Mouse (Mus musculus): Measurements from ENCODE around the gene Rrp12. TPM values are rescaled to one million over a fixed set of nuclear protein-coding genes. Genes with fewer than 3 reads are reported as not detected.

Gene Rrp12
- polyA plus RNA-seq, 1 experiment from 2014 or later, result 19.6 TPM

- WGBS, result 79% methylated on average over 4 of the region's 4 CpGs
- no peaks in the 10 kb centered on the region for H3K36me3 ChIP-seq
These were observed 53.3 kb downstream of the Rrp12 start for GRCm38 (mm10) chr19:41842706-41843105.

GRCm38 (mm10) chr19:41842196-41842595 is 53.8 kb downstream of the Rrp12 start:
- no peak overlapping the region for H3K4me2 ChIP-seq (replicated peaks)
- 77% methylated on average over 4 of the region's 4 CpGs for WGBS
- H3K4me3 ChIP-seq, result no peak overlapping the region
- peaks cover 11% of the 10 kb centered on the region for H3K4me1 ChIP-seq
- H3K36me3 ChIP-seq, result no peaks in the 10 kb centered on the region
- no peak for ATAC-seq (ENCODE audit: low FRiP score, low read depth)
- H3K27ac ChIP-seq, result no peak overlapping the region
- H3K9ac ChIP-seq, result no peak overlapping the region
- H3K27me3 ChIP-seq, result peaks cover 43% of the 10 kb centered on the region
- H3K9me3 ChIP-seq, result no peaks in the 10 kb centered on the region

More at GRCm38 (mm10) chr19:41842706-41843105, 53.3 kb downstream of the Rrp12 start:
- ATAC-seq (ENCODE audit: low FRiP score, low read depth), result no peak
- H3K27me3 ChIP-seq, result peaks cover 41% of the 10 kb centered on the region
- no peak overlapping the region for H3K4me2 ChIP-seq (replicated peaks)
- no peak overlapping the region for H3K4me3 ChIP-seq
- H3K9ac ChIP-seq, result no peak overlapping the region
- no peak overlapping the region for H3K27ac ChIP-seq
- H3K9me3 ChIP-seq, result no peaks in the 10 kb centered on the region
- peaks cover 11% of the 10 kb centered on the region for H3K4me1 ChIP-seq

GRCm38 (mm10) chr19:41841105-41841750 is 54.7 kb downstream of the Rrp12 start:
- peaks cover 44% of the 10 kb centered on the region for H3K27me3 ChIP-seq

GRCm38 (mm10) chr19:41839685-41840084 is 56.3 kb downstream of the Rrp12 start:
- Histone ChIP-seq H3K4me3 (no peak overlapping the region), H3K36me3 (no peaks in the 10 kb centered on the region), H3K27ac (no peak overlapping the region), H3K9ac (no peak overlapping the region), H3K27me3 (peaks cover 39% of the 10 kb centered on the region), H3K4me2 (replicated peaks) (no peak overlapping the region), H3K9me3 (no peaks in the 10 kb centered on the region), H3K4me1 (0 out of 2 replicates have a peak, but pooled peaks cover 6% of the 10 kb centered on the region)
- no peak for ATAC-seq (ENCODE audit: low FRiP score, low read depth)
- 91% methylated on average over 3 of the region's 3 CpGs for WGBS

More at GRCm38 (mm10) chr19:41841105-41841750, 54.7 kb downstream of the Rrp12 start:
- WGBS, result 75% methylated on average over 7 of the region's 7 CpGs
- Histone ChIP-seq H3K36me3 (no peaks in the 10 kb centered on the region), H3K4me2 (replicated peaks) (no peak overlapping the region), H3K4me1 (peaks cover 3% of the 10 kb centered on the region), H3K27ac (no peak overlapping the region), H3K9me3 (no peaks in the 10 kb centered on the region), H3K9ac (no peak overlapping the region), H3K4me3 (no peak overlapping the region)
- no peak for ATAC-seq (ENCODE audit: low FRiP score, low read depth)

GRCm38 (mm10) chr19:41838808-41839207 is 57.2 kb downstream of the Rrp12 start:
- no peak for ATAC-seq (ENCODE audit: low FRiP score, low read depth)
- no peak overlapping the region for H3K4me2 ChIP-seq (replicated peaks)
- H3K4me3 ChIP-seq, result no peak overlapping the region
- 0 out of 2 replicates have a peak, but pooled peaks cover 6% of the 10 kb centered on the region for H3K4me1 ChIP-seq
- WGBS, result 34% methylated on average over 6 of the region's 6 CpGs
- H3K27me3 ChIP-seq, result peaks cover 39% of the 10 kb centered on the region
- H3K9me3 ChIP-seq, result no peaks in the 10 kb centered on the region
- H3K9ac ChIP-seq, result no peak overlapping the region
- no peak overlapping the region for H3K27ac ChIP-seq
- no peaks in the 10 kb centered on the region for H3K36me3 ChIP-seq

GRCm38 (mm10) chr19:41837917-41838261 is 58.1 kb downstream of the Rrp12 start:
- Histone ChIP-seq H3K36me3 (no peaks in the 10 kb centered on the region), H3K27me3 (peaks cover 48% of the 10 kb centered on the region), H3K9me3 (no peaks in the 10 kb centered on the region), H3K4me2 (replicated peaks) (no peak overlapping the region), H3K4me3 (no peak overlapping the region), H3K27ac (no peak overlapping the region), H3K4me1 (0 out of 2 replicates have a peak, but pooled peaks cover 6% of the 10 kb centered on the region), H3K9ac (no peak overlapping the region)
- ATAC-seq (ENCODE audit: low FRiP score, low read depth), result no peak
- 54% methylated on average over 4 of the region's 4 CpGs for WGBS

GRCm38 (mm10) chr19:41837194-41837916 is 58.6 kb downstream of the Rrp12 start:
- Histone ChIP-seq H3K4me1 (0 out of 2 replicates have a peak, but pooled peaks cover 11% of the 10 kb centered on the region), H3K9ac (no peak overlapping the region)

GRCm38 (mm10) chr19:41836719-41837118 is 59.3 kb downstream of the Rrp12 start:
- H3K4me3 ChIP-seq, result no peak overlapping the region
- 42% methylated on average over 3 of the region's 3 CpGs for WGBS
- ATAC-seq (ENCODE audit: low FRiP score, low read depth), result no peak
- no peak overlapping the region for H3K27ac ChIP-seq
- H3K27me3 ChIP-seq, result peaks cover 60% of the 10 kb centered on the region
- no peaks in the 10 kb centered on the region for H3K36me3 ChIP-seq
- H3K9me3 ChIP-seq, result no peaks in the 10 kb centered on the region
- no peak overlapping the region for H3K9ac ChIP-seq
- H3K4me2 ChIP-seq (replicated peaks), result no peak overlapping the region
- H3K4me1 ChIP-seq, result peaks cover 15% of the 10 kb centered on the region

More at GRCm38 (mm10) chr19:41837194-41837916, 58.6 kb downstream of the Rrp12 start:
- Histone ChIP-seq H3K27me3 (peaks cover 54% of the 10 kb centered on the region), H3K4me2 (replicated peaks) (no peak overlapping the region), H3K4me3 (no peak overlapping the region), H3K36me3 (no peaks in the 10 kb centered on the region), H3K27ac (no peak overlapping the region), H3K9me3 (no peaks in the 10 kb centered on the region)
- 53% methylated on average over 9 of the region's 9 CpGs for WGBS
- no peak for ATAC-seq (ENCODE audit: low FRiP score, low read depth)

GRCm38 (mm10) chr19:41835816-41836215 is 60.2 kb downstream of the Rrp12 start:
- Histone ChIP-seq H3K4me3 (no peak overlapping the region), H3K36me3 (no peaks in the 10 kb centered on the region), H3K9ac (peak overlapping the region; percentile 45; the same call in 1 of the 2 replicates), H3K27me3 (peaks cover 69% of the 10 kb centered on the region), H3K9me3 (no peaks in the 10 kb centered on the region), H3K4me1 (peaks cover 24% of the 10 kb centered on the region), H3K4me2 (replicated peaks) (0 out of 2 replicates have a peak overlapping the region, but pooled peaks have one; percentile 23), H3K27ac (no peak overlapping the region)
- ATAC-seq (ENCODE audit: low FRiP score, low read depth), result no peak
- 2% methylated on average over 6 of the region's 6 CpGs for WGBS

GRCm38 (mm10) chr19:41835407-41835806 is 60.6 kb downstream of the Rrp12 start:
- H3K27ac ChIP-seq, result no peak overlapping the region
- H3K27me3 ChIP-seq, result peaks cover 73% of the 10 kb centered on the region

GRCm38 (mm10) chr19:41832501-41833201 is 63.3 kb downstream of the Rrp12 start:
- ATAC-seq (ENCODE audit: low FRiP score, low read depth), result no peak
- Histone ChIP-seq H3K9me3 (no peaks in the 10 kb centered on the region), H3K4me2 (replicated peaks) (no peak overlapping the region), H3K4me1 (peaks cover 26% of the 10 kb centered on the region), H3K4me3 (no peak overlapping the region), H3K27me3 (peaks cover 57% of the 10 kb centered on the region), H3K36me3 (no peaks in the 10 kb centered on the region), H3K27ac (no peak overlapping the region), H3K9ac (no peak overlapping the region)
- 68% methylated on average over 13 of the region's 13 CpGs for WGBS

More at GRCm38 (mm10) chr19:41835407-41835806, 60.6 kb downstream of the Rrp12 start:
- Histone ChIP-seq H3K4me3 (no peak overlapping the region), H3K4me1 (peaks cover 26% of the 10 kb centered on the region), H3K9me3 (no peaks in the 10 kb centered on the region), H3K4me2 (replicated peaks) (no peak overlapping the region), H3K36me3 (no peaks in the 10 kb centered on the region), H3K9ac (no peak overlapping the region)
- no peak for ATAC-seq (ENCODE audit: low FRiP score, low read depth)
- WGBS, result 57% methylated on average over 6 of the region's 6 CpGs
